Mouse (Mus musculus) CD4-positive, CD25-positive, alpha-beta regulatory T cell, adult 2 months (primary cell): ENCODE results near the gene Olfr517.

Experiments
- DNase-seq: peaks from one replicate; pipeline ENCODE4 v3.0.0-alpha.2; 2012; ENCODE audit warnings: low read depth, low spot score

Gene Olfr517

DNA sequence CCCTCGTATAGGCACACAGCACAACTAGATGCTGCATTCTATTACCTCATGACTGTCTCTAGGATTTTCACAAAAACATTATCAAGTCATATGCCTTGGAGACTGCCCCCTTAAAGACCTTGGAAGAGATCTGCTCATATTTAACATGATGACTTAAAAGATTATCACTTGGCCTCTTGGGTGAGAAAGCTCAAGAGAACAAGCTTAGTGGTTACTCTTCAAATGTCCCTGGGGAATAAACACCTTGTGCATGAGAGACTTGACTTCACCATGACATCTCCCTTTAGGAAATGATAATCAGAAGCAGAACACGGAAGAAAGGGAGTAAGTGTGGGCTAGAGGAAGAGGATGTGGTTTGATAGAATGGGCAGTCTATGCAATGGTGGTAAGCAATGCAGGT, at the start of gene Olfr517:
Gene Olfr517 (minus strand): TSS at position 101 of the 400 bp plus-strand sequence.
- DNase-seq = no peak

DNA sequence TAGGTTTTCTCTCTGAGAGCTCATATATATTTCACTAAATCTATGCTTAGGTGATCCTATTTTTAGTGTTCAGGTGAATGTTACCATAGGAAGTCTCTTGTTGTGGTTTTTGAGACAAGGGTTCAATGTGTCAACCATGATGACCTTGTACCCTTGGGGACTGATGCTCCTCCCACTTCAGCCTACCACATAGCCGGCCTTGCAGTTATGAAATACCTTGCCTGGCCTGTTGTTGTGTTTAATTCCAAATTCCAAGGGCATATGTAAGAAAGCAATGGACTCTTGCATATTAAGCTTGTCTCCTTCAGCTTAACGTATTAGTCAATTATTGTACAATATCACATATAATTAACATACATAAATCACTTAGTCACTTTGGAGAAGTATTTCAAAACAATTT, 31.8 kb upstream of the Olfr517 start:
- no peak for DNase-seq

DNA sequence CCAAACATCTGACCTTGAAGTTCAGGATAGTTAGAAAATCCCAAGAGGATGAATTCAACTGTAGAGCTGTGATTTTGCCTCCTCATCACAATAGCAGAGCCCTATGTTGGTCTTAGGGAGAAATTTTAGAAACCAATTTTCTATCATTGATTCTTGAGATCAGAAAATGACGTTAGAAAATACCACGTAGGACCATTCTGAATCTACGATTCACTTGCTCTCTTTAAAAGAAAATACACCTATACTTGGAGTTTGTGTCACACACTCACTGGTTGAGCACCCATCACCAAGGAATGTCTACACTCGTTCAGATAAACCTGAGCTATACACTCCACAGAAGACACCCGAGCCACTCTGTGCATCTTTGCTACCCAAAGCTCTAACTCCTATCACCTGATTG, 22.1 kb upstream of the Olfr517 start, which contains the start of gene Olfr519:
Gene Olfr519 (minus strand): TSS at position 101 of the 400 bp plus-strand sequence.
- DNase-seq = no peak

DNA sequence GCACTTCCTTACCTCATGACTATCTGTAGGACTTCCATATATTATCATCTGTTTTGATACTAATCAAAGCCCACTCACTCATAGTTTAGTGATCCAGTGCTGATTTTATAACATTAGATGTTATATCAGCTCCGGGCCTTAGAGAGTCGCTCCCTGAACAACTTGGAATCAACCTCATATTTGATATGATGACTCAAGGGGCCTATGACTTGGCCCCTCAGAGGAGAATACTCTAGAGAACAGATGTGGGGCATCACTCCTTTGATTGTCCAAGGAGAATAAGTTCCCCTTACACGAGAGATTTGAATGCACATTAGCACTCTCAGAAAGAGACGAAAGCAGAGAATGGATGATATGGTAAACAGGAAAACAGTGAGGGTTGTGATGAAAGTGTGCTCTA, 12.7 kb upstream of the Olfr517 start, which contains the start of gene Olfr518:
Gene Olfr518 (minus strand): TSS at position 101 of the 400 bp plus-strand sequence.
- no peak for DNase-seq

DNA sequence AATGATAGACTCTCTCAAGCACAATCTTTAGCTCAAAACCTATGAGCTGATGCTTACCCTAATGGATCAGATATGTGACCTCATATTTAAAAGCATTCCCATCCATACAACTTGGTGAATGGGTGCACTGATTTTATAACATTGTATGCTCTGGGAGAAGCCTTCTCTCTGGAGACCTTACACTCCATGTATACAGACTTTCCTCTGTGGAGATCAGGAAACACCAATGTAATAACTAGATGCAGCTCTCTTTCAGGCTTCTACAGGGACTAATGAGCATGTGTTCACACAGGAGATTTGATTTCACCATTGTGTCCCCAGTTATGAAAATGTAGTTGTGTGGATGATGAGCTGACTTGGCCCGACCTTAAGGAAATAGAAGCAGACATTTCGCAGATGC, 21.8 kb downstream of the Olfr517 start, which contains the start of gene Olfr516:
Gene Olfr516 (minus strand): TSS at position 101 of the 400 bp plus-strand sequence.
- DNase-seq = no peak

DNA sequence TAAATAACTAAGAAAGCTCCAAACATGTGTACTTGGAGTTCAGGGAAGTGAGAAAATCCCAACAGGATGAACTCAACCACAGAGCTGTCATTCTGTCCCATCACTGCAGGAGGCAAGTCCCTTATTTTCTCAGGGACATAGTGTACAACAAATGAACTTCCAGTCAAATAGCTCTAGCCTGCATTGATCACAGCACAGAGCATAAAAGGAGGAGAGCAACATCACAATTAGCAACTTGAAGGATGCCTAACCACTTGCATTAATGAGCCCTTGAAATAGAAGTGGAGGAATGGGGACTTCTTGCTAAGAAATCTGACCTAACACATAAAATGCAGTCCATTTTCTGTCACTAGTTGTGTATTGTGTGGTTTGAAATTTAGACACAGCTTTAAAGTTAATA, 46.3 kb downstream of the Olfr517 start, which contains the start of gene Olfr514:
Gene Olfr514 (minus strand): TSS at position 101 of the 400 bp plus-strand sequence.
- DNase-seq = no peak
